Mouse (Mus musculus) left cerebral cortex, postnatal 36 days (tissue): ENCODE results near the gene 9130230L23Rik. TPM values are rescaled to one million over a fixed set of nuclear protein-coding genes. Genes with fewer than 3 reads are reported as not detected.

Experiments
- DNase-seq, 2 experiments: peaks; one replicate each; pipeline ENCODE4 v3.0.0; 2021 to 2022; ENCODE audit warnings: low spot score in 2 of 2, mixed read lengths in 1 of 2
- intact Hi-C: fragments of 180-260 bp; cut with DNase I; formaldehyde crosslinking; loops from one replicate; pipeline ENCODE4 v1.15.1; 2025
- total RNA-seq, 2 experiments: library from RNA; stranded (reverse); gene quantifications; 2 replicates each; pipeline ENCODE4 v1.2.3; 2021

Gene 9130230L23Rik
- not detected for total RNA-seq

- intact Hi-C loops: no loop called here
Observed at GRCm38 (mm10) chr5:66004134-66004925, at the start of gene 9130230L23Rik. TSS of gene 9130230L23Rik (minus strand) at chr5:66004285.

GRCm38 (mm10) chr5:66052777-66053548 lies 48.9 kb upstream of the 9130230L23Rik start:
- DNase-seq: no peak
- intact Hi-C loops: no loop called here

More at GRCm38 (mm10) chr5:66004134-66004925, at the start of gene 9130230L23Rik:
- DNase-seq: no peak

- intact Hi-C loops: no loop called here
- DNase-seq: no peak
Observed at GRCm38 (mm10) chr5:66050841-66051240, 46.8 kb upstream of the 9130230L23Rik start.

- DNase-seq: no peak
- intact Hi-C loops: no loop called here
Observed at GRCm38 (mm10) chr5:66046356-66046755, 42.3 kb upstream of the 9130230L23Rik start.

GRCm38 (mm10) chr5:66043897-66044296 lies 39.8 kb upstream of the 9130230L23Rik start:
- intact Hi-C loops: no loop called here
- DNase-seq: no peak

GRCm38 (mm10) chr5:66042651-66043340 lies 38.7 kb upstream of the 9130230L23Rik start:
- no peak for DNase-seq
- intact Hi-C loops: no loop called here

GRCm38 (mm10) chr5:66040744-66041279 lies 36.7 kb upstream of the 9130230L23Rik start:
- intact Hi-C loops: no loop called here
- no peak for DNase-seq

GRCm38 (mm10) chr5:66039813-66040212 lies 35.7 kb upstream of the 9130230L23Rik start:
- intact Hi-C loops: no loop called here
- no peak for DNase-seq

- DNase-seq: no peak
- intact Hi-C loops: no loop called here
Observed at GRCm38 (mm10) chr5:66037066-66037465, 33.0 kb upstream of the 9130230L23Rik start.

GRCm38 (mm10) chr5:66036440-66037054 lies 32.5 kb upstream of the 9130230L23Rik start:
- DNase-seq: no peak
- intact Hi-C loops: no loop called here

- intact Hi-C loops: no loop called here
- no peak for DNase-seq
Observed at GRCm38 (mm10) chr5:66034375-66035195, 30.5 kb upstream of the 9130230L23Rik start.

- intact Hi-C loops: no loop called here
- DNase-seq: no peak
Observed at GRCm38 (mm10) chr5:66032826-66033225, 28.7 kb upstream of the 9130230L23Rik start.

- DNase-seq: no peak
- intact Hi-C loops: no loop called here
Observed at GRCm38 (mm10) chr5:66031699-66032098, 27.6 kb upstream of the 9130230L23Rik start.

- DNase-seq: no peak
- intact Hi-C loops: no loop called here
Observed at GRCm38 (mm10) chr5:66028232-66028631, 24.1 kb upstream of the 9130230L23Rik start.

- no peak for DNase-seq
- intact Hi-C loops: no loop called here
Observed at GRCm38 (mm10) chr5:66027206-66027605, 23.1 kb upstream of the 9130230L23Rik start.

- no peak for DNase-seq
- intact Hi-C loops: no loop called here
Observed at GRCm38 (mm10) chr5:66026796-66027195, 22.7 kb upstream of the 9130230L23Rik start.

GRCm38 (mm10) chr5:66015449-66015961 lies 11.4 kb upstream of the 9130230L23Rik start:
- intact Hi-C loops: no loop called here
- DNase-seq: no peak

- intact Hi-C loops: no loop called here
- no peak for DNase-seq
Observed at GRCm38 (mm10) chr5:66014437-66014836, 10.4 kb upstream of the 9130230L23Rik start.
